Mouse (Mus musculus): ENCODE data around the gene Mul1. TPM values are rescaled to one million over a fixed set of nuclear protein-coding genes. Genes with fewer than 3 reads are reported as not detected.
A peak's percentile ranks its signal among the peaks of the same experiment; 100 is the strongest.

Mul1 gene
- polyA plus RNA-seq, 1 experiment from 2014 or later, result 11.4 TPM

DNA sequence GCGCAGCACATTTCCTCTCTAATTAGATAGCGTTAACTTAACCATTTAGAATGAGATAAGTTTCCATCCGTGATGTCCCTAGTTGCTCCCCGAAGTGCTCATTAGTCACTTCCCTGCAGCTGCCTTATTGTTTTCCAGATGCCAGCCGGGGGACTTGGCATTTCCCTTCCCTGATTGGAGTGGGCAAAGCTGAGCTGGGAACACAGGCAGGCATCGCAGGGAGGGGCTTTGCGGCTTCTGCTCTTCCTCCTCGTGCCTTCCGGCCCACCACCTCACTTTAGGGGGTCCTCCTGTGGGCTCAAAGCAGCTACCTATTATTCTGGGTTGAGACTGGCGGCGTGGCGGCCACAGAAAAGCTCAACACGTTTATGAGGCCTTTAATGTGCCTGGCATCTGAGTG lies 12.5 kb downstream of the Mul1 start:
- no peaks in the 10 kb centered on the region for H3K36me3 ChIP-seq
- no peak overlapping the region for H3K4me3 ChIP-seq (replicated peaks)
- ATAC-seq (ENCODE audit: low read depth) (no peak), DNase-seq (no peak)
- H3K27ac ChIP-seq, result no peak overlapping the region
- no peaks in the 10 kb centered on the region for H3K9me3 ChIP-seq (replicated peaks)
- no peak overlapping the region for H3K9ac ChIP-seq
- 18% methylated on average over 13 of the region's 13 CpGs for WGBS (ENCODE audit: insufficient replicate concordance)
- peaks cover 68% of the 10 kb centered on the region for H3K27me3 ChIP-seq
- H3K4me2 ChIP-seq, result no peak overlapping the region
- H3K4me1 ChIP-seq (replicated peaks), result peaks cover 8% of the 10 kb centered on the region; the same call in 1 of the 2 replicates

DNA sequence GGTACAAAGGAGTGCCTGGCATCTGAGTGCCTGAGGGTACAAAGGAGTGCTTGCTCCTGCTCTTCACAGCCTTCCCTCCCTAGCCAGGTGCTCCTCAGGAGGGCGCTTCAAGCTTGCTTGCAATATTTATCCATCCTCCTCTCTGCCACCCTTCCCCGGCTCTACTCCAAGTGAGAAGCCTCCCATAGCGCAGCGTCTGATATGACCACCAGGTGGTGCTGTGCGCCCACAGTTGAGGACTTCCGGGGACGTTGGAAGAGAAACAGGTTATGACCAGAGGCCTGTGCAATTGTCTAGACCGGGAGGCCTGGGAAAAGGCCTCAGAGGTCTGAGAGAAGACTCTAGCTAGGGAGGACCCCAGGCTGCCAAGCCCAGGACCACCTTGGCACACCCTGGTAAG lies 12.9 kb downstream of the Mul1 start:
- WGBS (ENCODE audit: insufficient replicate concordance), result 1% methylated on average over 8 of the region's 8 CpGs
- Histone ChIP-seq H3K27me3 (peaks cover 72% of the 10 kb centered on the region), H3K9ac (no peak overlapping the region), H3K4me3 (replicated peaks) (no peak overlapping the region), H3K4me1 (replicated peaks) (peaks cover 4% of the 10 kb centered on the region; the same call in 1 of the 2 replicates), H3K9me3 (replicated peaks) (no peaks in the 10 kb centered on the region), H3K27ac (no peak overlapping the region), H3K4me2 (no peak overlapping the region), H3K36me3 (no peaks in the 10 kb centered on the region)
- DNase-seq, result peak; percentile 59
- peak; percentile 70; the same call in 1 of the 2 replicates for ATAC-seq (ENCODE audit: low read depth)

DNA sequence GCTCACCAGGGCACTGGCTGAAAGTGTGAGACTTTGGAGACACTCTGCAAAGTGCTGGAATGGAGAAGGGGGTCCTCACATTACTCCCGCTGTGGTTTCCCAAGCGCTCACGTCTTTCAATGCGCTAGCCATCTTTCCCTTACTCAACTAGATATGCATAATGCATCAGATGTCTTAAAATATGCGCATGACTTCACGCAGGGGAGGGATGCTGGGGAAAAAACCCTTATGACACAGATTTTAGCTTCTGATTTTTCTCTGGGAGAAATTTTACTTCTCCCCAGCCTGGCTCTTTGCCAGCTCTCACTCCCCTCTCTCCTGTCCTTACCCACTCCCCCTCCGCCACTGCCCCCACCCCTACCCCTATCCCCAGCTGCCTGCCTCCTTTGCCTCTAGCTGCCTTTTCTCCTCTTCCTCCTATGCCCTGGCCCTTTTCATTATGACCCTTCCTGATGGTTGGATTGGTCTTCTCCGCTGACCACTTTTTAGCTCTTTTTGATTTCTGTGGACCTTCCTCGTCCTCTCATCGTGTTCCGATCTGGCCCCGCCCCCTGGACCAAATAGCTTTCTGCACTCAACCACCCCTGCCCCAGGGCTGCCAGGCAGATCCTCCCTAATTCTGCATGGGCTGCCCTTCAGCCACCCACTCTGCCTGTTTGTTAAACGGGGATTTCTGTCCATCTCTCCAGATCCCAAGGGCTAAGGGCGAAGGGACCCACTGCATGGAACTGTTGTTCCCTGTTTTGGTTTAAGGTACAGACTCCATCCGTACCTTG lies 13.5 kb downstream of the Mul1 start:
- H3K36me3 ChIP-seq, result no peaks in the 10 kb centered on the region
- no peak overlapping the region for H3K27ac ChIP-seq
- H3K9ac ChIP-seq, result no peak overlapping the region
- peaks cover 78% of the 10 kb centered on the region for H3K27me3 ChIP-seq
- no peaks in the 10 kb centered on the region for H3K9me3 ChIP-seq (replicated peaks)
- ATAC-seq (ENCODE audit: low read depth) (no peak), DNase-seq (no peak)
- H3K4me2 ChIP-seq, result no peak overlapping the region
- WGBS (ENCODE audit: insufficient replicate concordance), result 39% methylated on average over 15 of the region's 15 CpGs
- no peak overlapping the region for H3K4me3 ChIP-seq (replicated peaks)
- H3K4me1 ChIP-seq (replicated peaks), result peaks cover 3% of the 10 kb centered on the region; the same call in 1 of the 2 replicates

DNA sequence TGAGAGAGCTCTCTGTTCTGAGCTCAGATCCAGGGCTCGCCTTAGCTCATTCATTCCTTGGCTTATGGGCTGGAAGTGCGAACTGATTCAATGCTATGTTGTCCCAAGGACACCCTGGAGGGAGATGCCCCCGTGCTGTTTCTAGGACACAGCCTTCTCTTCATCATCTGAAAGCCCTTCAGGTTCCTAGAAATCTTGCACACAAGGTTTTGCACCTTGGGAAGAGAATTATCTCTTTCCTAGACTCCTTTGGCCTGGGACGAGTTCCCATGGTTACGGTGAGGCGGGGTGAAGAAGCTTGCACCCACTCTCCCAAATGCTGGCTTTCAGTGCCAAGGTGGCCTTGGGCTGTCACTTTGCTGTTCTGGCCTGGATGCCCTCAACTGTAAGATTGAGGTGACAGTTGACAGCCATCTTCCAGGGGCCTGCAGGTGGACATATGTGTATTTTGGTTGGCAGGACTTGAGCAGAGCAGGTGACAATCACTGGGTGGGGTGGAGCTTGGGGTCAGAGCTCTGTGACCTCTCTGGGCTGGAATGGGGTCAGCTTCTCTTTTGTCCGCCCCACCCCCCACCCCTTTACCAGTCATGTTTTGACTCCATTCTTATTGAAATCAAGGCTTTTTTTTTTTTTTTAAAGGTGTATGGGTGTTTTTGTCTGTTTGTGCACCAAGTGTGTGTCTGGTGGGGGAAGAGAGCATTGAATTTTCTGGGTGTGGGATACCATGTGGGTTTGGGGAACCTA lies 14.6 kb downstream of the Mul1 start:
- H3K9me3 ChIP-seq (replicated peaks), result no peaks in the 10 kb centered on the region
- H3K9ac ChIP-seq, result no peak overlapping the region
- peaks cover 13% of the 10 kb centered on the region for H3K4me1 ChIP-seq (replicated peaks)
- 40% methylated on average over 7 of the region's 7 CpGs for WGBS (ENCODE audit: insufficient replicate concordance)
- DNase-seq (no peak), ATAC-seq (ENCODE audit: low read depth) (no peak)
- H3K27ac ChIP-seq, result no peak overlapping the region
- no peak overlapping the region for H3K4me2 ChIP-seq
- peaks cover 89% of the 10 kb centered on the region for H3K27me3 ChIP-seq
- H3K4me3 ChIP-seq (replicated peaks), result no peak overlapping the region
- H3K36me3 ChIP-seq, result no peaks in the 10 kb centered on the region

DNA sequence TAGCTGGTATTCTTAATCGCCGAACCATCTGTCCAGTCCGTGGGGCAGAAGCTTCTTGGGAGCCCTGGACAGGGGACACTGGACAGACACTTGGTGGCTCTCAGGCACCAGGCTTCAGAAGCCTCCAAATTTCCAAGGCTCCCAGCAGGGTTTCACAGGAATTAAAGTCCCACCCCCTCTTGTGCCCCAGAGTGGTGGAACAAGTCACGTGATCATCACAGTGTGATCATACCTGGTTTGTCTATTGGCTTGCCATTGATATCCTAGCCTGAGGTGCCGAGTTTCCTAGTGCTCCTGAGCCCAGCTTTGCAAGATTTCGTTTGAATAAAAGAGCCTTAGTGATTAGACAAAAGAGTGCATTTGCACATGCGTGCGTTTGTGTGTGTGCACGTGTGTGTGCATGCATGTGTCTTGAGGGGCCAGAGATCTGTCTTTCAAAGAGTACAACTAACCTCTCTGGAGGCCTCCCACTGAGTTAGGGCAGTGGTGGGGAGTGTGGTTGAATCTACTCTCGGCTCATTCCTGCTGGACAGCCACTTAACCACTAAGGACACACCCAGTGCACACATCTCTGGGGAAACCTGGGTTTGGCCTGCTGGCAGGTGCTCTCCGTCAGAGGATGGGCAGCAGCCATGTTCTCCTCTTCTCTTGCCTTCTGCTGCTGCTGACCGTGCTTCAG lies 15.3 kb downstream of the Mul1 start:
- Histone ChIP-seq H3K4me1 (replicated peaks) (peaks cover 16% of the 10 kb centered on the region), H3K36me3 (no peaks in the 10 kb centered on the region), H3K9me3 (replicated peaks) (no peaks in the 10 kb centered on the region), H3K27me3 (peaks cover 93% of the 10 kb centered on the region), H3K27ac (no peak overlapping the region), H3K9ac (no peak overlapping the region), H3K4me2 (no peak overlapping the region), H3K4me3 (replicated peaks) (no peak overlapping the region)
- ATAC-seq (ENCODE audit: low read depth), result no peak
- DNase-seq, result no peak
- 46% methylated on average over 12 of the region's 12 CpGs for WGBS (ENCODE audit: insufficient replicate concordance)

DNA sequence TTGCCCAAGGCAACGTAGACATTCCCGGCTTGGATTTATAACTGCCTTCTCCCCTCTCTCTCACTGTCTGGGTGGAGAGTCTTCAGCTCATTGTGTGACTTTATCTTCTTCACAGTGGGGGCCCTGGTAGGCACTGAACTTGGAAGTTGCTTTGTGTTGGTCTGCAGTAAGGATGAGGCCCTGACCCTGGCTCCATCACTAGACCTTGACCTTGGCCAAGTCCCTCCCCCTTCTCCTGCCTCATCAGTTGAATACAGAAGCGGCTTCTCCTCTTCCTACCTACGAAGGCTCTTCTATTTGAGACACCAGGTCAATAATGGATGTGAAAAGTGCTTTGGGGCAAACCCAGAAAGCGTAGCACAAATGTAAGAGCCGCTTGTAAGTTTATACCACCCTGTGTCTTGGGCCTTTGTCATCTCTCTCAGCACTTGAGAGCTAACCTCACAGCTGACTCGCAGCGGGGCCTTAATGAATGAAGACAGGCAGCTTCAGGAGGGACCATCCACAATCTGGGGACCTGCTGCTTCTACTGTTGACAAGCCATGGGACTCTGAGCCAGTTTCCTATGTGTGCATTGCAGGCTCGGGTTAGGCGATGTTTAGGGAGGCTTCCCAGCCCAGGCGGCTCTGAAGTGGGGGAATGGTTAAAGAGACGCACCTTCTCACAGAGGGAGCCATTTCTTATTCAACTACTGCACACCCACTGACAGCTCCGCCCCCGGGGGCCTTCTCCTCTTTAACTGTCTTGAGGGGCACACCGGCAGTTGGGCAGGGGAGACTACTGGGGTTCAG lies 18.0 kb downstream of the Mul1 start:
- H3K27me3 ChIP-seq, result peaks cover 95% of the 10 kb centered on the region
- WGBS (ENCODE audit: insufficient replicate concordance), result 27% methylated on average over 15 of the region's 15 CpGs

DNA sequence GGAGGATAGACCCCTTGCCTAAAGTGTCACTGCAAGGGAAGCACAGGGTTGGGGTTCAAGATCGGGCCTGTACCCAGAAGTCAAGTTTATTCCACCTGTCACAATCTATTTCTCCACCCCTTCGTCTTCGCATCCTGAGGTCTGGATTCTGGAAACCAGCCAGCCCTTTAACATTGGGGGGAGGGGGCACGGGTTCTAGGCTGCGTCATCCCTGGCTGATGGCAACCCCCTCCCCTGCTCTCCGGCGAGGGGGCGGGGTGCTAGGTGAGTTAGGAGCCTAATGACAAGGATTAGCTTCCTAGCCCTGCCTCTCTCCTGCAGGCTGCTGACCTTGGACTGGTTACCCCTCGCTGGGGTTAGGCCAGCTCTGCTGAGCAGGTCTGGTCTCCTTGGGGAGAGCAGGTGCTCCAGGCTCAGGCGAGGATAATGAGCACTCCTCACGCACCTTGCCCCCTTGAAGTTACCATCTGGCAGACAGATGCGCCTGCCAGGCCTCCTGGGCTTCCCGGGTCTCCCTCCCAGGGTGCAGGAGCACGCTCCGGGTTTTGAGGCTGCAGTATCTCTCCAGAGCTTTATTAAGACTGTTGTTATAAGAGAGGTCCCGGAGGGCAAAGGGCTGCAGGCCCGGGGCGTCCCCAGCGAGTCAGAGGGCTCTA lies 18.8 kb downstream of the Mul1 start:
- Histone ChIP-seq H3K36me3 (no peaks in the 10 kb centered on the region), H3K9me3 (replicated peaks) (no peaks in the 10 kb centered on the region), H3K4me1 (replicated peaks) (peaks cover 19% of the 10 kb centered on the region), H3K27me3 (peaks cover 97% of the 10 kb centered on the region), H3K4me2 (peak overlapping the region; percentile 60), H3K27ac (no peak overlapping the region), H3K4me3 (replicated peaks) (peak overlapping the region; percentile 63), H3K9ac (no peak overlapping the region)
- peak; percentile 14; the same call in 1 of the 2 replicates for ATAC-seq (ENCODE audit: low read depth)
- no peak for DNase-seq
- 8% methylated on average over 19 of the region's 19 CpGs for WGBS (ENCODE audit: insufficient replicate concordance)

More for the DNA sequence above, 18.0 kb downstream of the Mul1 start:
- Histone ChIP-seq H3K4me2 (no peak overlapping the region), H3K27ac (no peak overlapping the region), H3K4me1 (replicated peaks) (peaks cover 16% of the 10 kb centered on the region), H3K36me3 (no peaks in the 10 kb centered on the region), H3K9me3 (replicated peaks) (no peaks in the 10 kb centered on the region), H3K4me3 (replicated peaks) (no peak overlapping the region), H3K9ac (no peak overlapping the region)
- ATAC-seq (ENCODE audit: low read depth), result no peak
- DNase-seq, result no peak

DNA sequence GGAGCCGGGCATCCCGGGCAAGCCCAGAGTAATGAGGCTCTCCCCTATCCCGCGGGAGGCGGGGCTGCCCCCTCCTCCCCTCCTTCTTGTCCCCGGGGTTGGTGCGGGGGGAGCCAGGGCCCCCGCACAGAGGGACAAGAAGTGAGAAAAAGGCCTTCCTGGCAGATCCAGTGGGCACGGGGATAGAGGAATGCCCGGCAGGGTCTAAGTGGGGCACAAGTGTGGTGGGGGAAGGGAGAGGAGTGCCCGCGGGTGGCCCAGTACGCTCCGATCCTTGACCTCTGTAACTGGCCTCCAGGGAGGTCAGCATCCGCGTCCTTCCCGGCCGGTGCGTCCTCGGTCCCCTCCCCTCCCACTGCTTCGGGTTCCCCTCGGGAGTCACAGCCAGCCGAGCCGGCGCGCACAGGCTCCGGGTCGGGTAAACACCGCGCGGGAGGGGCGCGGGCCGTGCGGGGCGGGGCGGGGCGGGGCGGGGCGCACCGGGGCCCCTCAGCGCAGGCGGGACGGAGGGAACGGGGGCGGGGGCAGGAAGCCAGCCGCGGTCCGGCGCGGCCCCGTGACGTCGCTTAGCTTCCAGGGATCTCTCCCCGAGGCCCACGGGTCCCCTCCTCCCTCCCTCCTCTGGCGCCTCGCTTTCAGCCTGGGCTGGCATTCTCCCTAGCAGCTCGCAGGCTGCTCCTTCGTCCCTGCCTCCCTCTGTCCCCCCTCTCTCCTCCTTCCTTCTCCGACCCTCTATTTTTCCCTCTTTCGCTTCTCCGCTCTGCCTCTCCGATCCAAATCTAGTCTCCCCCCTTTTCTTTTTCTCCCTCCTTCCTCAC lies 19.5 kb downstream of the Mul1 start, which contains the start of gene Camk2n1:
Gene Camk2n1, plus strand, starts transcription at position 562 of the 818 bp plus-strand sequence.
- peak within 1 kb of the TSS; percentile 60 for H3K27ac ChIP-seq
- peak within 1 kb of the TSS; percentile 63 for H3K4me3 ChIP-seq (replicated peaks)
- H3K36me3 ChIP-seq, result no peaks in the 10 kb centered on the region
- peaks cover 20% of the 10 kb centered on the region for H3K4me1 ChIP-seq (replicated peaks)
- peaks cover 97% of the 10 kb centered on the region for H3K27me3 ChIP-seq
- no peaks in the 10 kb centered on the region for H3K9me3 ChIP-seq (replicated peaks)
- peak; percentile 68 for ATAC-seq (ENCODE audit: low read depth)
- WGBS (ENCODE audit: insufficient replicate concordance), result 2% methylated on average over 21 of the region's 64 CpGs
- peak within 1 kb of the TSS; percentile 70 for H3K9ac ChIP-seq
- H3K4me2 ChIP-seq, result peak within 1 kb of the TSS; percentile 60
- DNase-seq, result no peak

DNA sequence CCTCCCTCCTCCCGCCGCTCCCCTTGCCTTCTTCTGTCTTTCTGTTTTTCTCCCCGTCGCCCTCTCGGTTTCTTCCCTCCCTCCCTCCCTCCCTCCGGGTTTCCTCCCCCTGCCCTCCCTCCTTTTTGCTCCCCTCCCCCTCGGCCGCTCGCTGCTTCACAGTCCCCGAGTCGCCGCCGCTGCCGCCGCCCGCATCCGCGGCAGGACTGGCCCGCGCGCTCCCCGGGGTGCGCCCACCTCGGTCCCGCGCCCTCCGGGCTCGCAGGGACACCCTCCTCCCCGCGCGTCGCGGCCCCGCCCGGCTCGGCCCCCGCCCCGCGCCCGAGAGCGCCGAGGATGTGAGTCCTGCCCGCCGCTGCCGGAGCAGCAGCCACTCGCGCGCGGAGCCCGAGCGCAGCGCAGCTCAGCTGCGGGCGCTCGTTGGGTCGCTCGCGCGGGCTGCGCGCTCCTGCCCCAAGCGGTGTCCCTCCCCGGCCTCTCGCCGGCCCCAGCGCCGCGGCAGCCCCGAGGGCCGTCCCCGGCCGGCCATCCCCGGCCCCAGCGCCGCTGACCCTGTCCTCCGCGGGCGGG lies 20.2 kb downstream of the Mul1 start:
- H3K36me3 ChIP-seq, result no peaks in the 10 kb centered on the region
- ATAC-seq (ENCODE audit: low read depth) (no peak), DNase-seq (no peak)
- peak overlapping the region; percentile 70 for H3K9ac ChIP-seq
- H3K27ac ChIP-seq, result peak overlapping the region; percentile 60
- H3K27me3 ChIP-seq, result peaks cover 97% of the 10 kb centered on the region
- H3K4me3 ChIP-seq (replicated peaks), result peak overlapping the region; percentile 63
- H3K4me2 ChIP-seq, result peak overlapping the region; percentile 60
- H3K4me1 ChIP-seq (replicated peaks), result peaks cover 23% of the 10 kb centered on the region
- H3K9me3 ChIP-seq (replicated peaks), result no peaks in the 10 kb centered on the region
- 2% methylated on average over 63 of the region's 78 CpGs for WGBS (ENCODE audit: insufficient replicate concordance)
